In genomic region chr13:72628935-72629631, GRCm38 (mm10) we compare ENCODE assay signal across 8 mouse cellular contexts. TPM values are rescaled to one million over a fixed set of nuclear protein-coding genes. Genes with fewer than 3 reads are reported as not detected.
A peak's percentile ranks its signal among the peaks of the same experiment; 100 is the strongest.
DNase-seq lines count a peak whose midpoint lies in the region; ATAC-seq and TF ChIP-seq lines count a peak whose summit lies in the region.

No protein-coding gene starts in this region.

- ATAC-seq in lung, embryonic 14.5 days (ENCODE audit: insufficient read depth) = no peak; the same call in 1 of the 2 replicates
- peak; percentile 31 for ATAC-seq in embryonic facial prominence, embryonic 15.5 days (ENCODE audit: insufficient number of reproducible peaks, low FRiP score, low TSS enrichment, low read depth)
- peak; percentile 76 for ATAC-seq in intestine, embryonic 14.5 days (replicated peaks; ENCODE audit: low FRiP score, low TSS enrichment, low read depth)
- ATAC-seq in midbrain, postnatal 0 days (ENCODE audit: low FRiP score) = peak; percentile 32; the same call in 1 of the 2 replicates

- peak; percentile 38 for DNase-seq in lung, embryonic 14.5 days
- DNase-seq in lung, postnatal 14 days = no peak
- DNase-seq in intestine, embryonic 14.5 days (ENCODE audit: low spot score) = peak; percentile 78
- no peak for DNase-seq in midbrain, postnatal 0 days (ENCODE audit: low spot score)
- no peak for DNase-seq in frontal cortex, adult 2 months (ENCODE audit: extremely low spot score in 1 of 2, low spot score in 1 of 2)
- DNase-seq in layer of hippocampus, adult 2 months (ENCODE audit: low spot score in 2 of 2) = no peak
- no peak for DNase-seq in layer of hippocampus, adult 8-10 months (ENCODE audit: low spot score in 2 of 2)

- peaks cover 97% of the 10 kb centered on the region for H3K27me3 ChIP-seq in lung, embryonic 14.5 days (ENCODE audit: insufficient read depth, low read length)
- peaks cover 90% of the 10 kb centered on the region for H3K27me3 ChIP-seq in embryonic facial prominence, embryonic 15.5 days
- peaks cover 97% of the 10 kb centered on the region for H3K27me3 ChIP-seq in intestine, embryonic 14.5 days (replicated peaks; ENCODE audit: control insufficient read depth, insufficient read depth, low read length)
- H3K27me3 ChIP-seq in midbrain, postnatal 0 days (ENCODE audit: insufficient read depth, low read length) = peaks cover 5% of the 10 kb centered on the region

- no peaks in the 10 kb centered on the region for H3K9me3 ChIP-seq in lung, embryonic 14.5 days (ENCODE audit: low read depth, low read length)
- no peaks in the 10 kb centered on the region for H3K9me3 ChIP-seq in embryonic facial prominence, embryonic 15.5 days (replicated peaks)
- H3K9me3 ChIP-seq in intestine, embryonic 14.5 days (ENCODE audit: control insufficient read depth, low read length) = no peaks in the 10 kb centered on the region
- no peaks in the 10 kb centered on the region for H3K9me3 ChIP-seq in midbrain, postnatal 0 days (ENCODE audit: low read length)

- 0% methylated on average over 88 of the region's 88 CpGs for WGBS in lung, embryonic 14.5 days
- under 1% methylated on average over 86 of the region's 88 CpGs for WGBS in embryonic facial prominence, embryonic 15.5 days
- under 1% methylated on average over 88 of the region's 88 CpGs for WGBS in intestine, embryonic 14.5 days
- 2% methylated on average over 83 of the region's 88 CpGs for WGBS in midbrain, postnatal 0 days

- peaks cover 11% of the 10 kb centered on the region; the same call in 1 of the 2 replicates for H3K36me3 ChIP-seq in lung, embryonic 14.5 days (ENCODE audit: insufficient read depth)
- no peaks in the 10 kb centered on the region for H3K36me3 ChIP-seq in embryonic facial prominence, embryonic 15.5 days
- H3K36me3 ChIP-seq in intestine, embryonic 14.5 days (ENCODE audit: control insufficient read depth, insufficient read depth, low read length) = no peaks in the 10 kb centered on the region
- H3K36me3 ChIP-seq in midbrain, postnatal 0 days (ENCODE audit: insufficient read depth, low read length) = no peaks in the 10 kb centered on the region

- peak overlapping the region; percentile 77 for H3K27ac ChIP-seq in lung, embryonic 14.5 days (ENCODE audit: low read depth)
- H3K27ac ChIP-seq in embryonic facial prominence, embryonic 15.5 days (replicated peaks) = peak overlapping the region; percentile 73
- no peak overlapping the region for H3K27ac ChIP-seq in intestine, embryonic 14.5 days (ENCODE audit: low read depth)
- peak overlapping the region; percentile 85 for H3K27ac ChIP-seq in midbrain, postnatal 0 days (ENCODE audit: low read depth, low read length)
- no peak overlapping the region for H3K27ac ChIP-seq in layer of hippocampus, adult 2 months

- peak overlapping the region; percentile 80 for H3K9ac ChIP-seq in lung, embryonic 14.5 days
- H3K9ac ChIP-seq in embryonic facial prominence, embryonic 15.5 days = peak overlapping the region; percentile 50
- H3K9ac ChIP-seq in intestine, embryonic 14.5 days (ENCODE audit: low read length) = 0 out of 2 replicates have a peak overlapping the region, but pooled peaks have one; percentile 20
- H3K9ac ChIP-seq in midbrain, postnatal 0 days (replicated peaks; ENCODE audit: low read length, poor library complexity, severe bottlenecking) = peak overlapping the region; percentile 81

- H3K4me1 ChIP-seq in lung, embryonic 14.5 days (ENCODE audit: insufficient read depth) = no peaks in the 10 kb centered on the region
- H3K4me1 ChIP-seq in embryonic facial prominence, embryonic 15.5 days = peaks cover 45% of the 10 kb centered on the region
- 0 out of 2 replicates have a peak, but pooled peaks cover 8% of the 10 kb centered on the region for H3K4me1 ChIP-seq in intestine, embryonic 14.5 days (replicated peaks; ENCODE audit: control insufficient read depth, insufficient read depth, low read length)
- H3K4me1 ChIP-seq in midbrain, postnatal 0 days (ENCODE audit: insufficient read depth, low read length) = no peaks in the 10 kb centered on the region; the same call in 1 of the 2 replicates

- peak overlapping the region; percentile 58 for H3K4me3 ChIP-seq in lung, embryonic 14.5 days (ENCODE audit: low read depth, low read length)
- H3K4me3 ChIP-seq in embryonic facial prominence, embryonic 15.5 days (replicated peaks) = peak overlapping the region; percentile 62
- peak overlapping the region; percentile 48 for H3K4me3 ChIP-seq in intestine, embryonic 14.5 days (ENCODE audit: low read depth, low read length)
- peak overlapping the region; percentile 48 for H3K4me3 ChIP-seq in midbrain, postnatal 0 days (ENCODE audit: low read depth, low read length)
- H3K4me3 ChIP-seq in layer of hippocampus, adult 2 months = no peak overlapping the region

- H3K4me2 ChIP-seq in lung, embryonic 14.5 days = peak overlapping the region; percentile 79
- peak overlapping the region; percentile 93 for H3K4me2 ChIP-seq in embryonic facial prominence, embryonic 15.5 days (replicated peaks)
- H3K4me2 ChIP-seq in intestine, embryonic 14.5 days (ENCODE audit: low read length) = peak overlapping the region; percentile 84
- peak overlapping the region; percentile 73 for H3K4me2 ChIP-seq in midbrain, postnatal 0 days (ENCODE audit: low read depth, low read length, poor library complexity, severe bottlenecking)

- no peak for TF ChIP-seq CTCF in lung, embryonic 14.5 days (IDR thresholded peaks at IDR 0.05; ENCODE audit: low read depth)
- TF ChIP-seq CTCF in midbrain, postnatal 0 days (IDR thresholded peaks at IDR 0.05) = no peak
- TF ChIP-seq CTCF in layer of hippocampus, adult 2 months (conservative IDR thresholded peaks at IDR 0.05) = no peak

RNA-seq across cellular contexts. Expression of gene Irx2, which starts 0.5 kb away (rescaled TPM):
- 32.5 and 38.7 TPM in 2 replicates for polyA plus RNA-seq in lung, embryonic 14.5 days (2014; fragmentation: Nextera tagmentation; extraction: Ambion mirVana)
- 35.2 and 37.1 TPM in 2 replicates for polyA plus RNA-seq in embryonic facial prominence, embryonic 15.5 days (2015; fragmentation: Nextera tagmentation; extraction: Ambion mirVana)
- 0.22 and 0.74 TPM in 2 replicates for polyA plus RNA-seq in intestine, embryonic 14.5 days (2014; fragmentation: Nextera tagmentation; extraction: Ambion mirVana)
- total RNA-seq in midbrain, postnatal 0 days (2014; rRNA removed) = 68.5 and 76.4 TPM in 2 replicates
- 21.2 and 26.5 TPM in 2 replicates for polyA plus RNA-seq in midbrain, postnatal 0 days (2015; fragmentation: Nextera tagmentation; extraction: Ambion mirVana)
- polyA plus RNA-seq in frontal cortex, adult 2 months (2012; rRNA removed) = 0.06 and 0.20 TPM in 2 replicates
- total RNA-seq in layer of hippocampus, adult 2 months (2021) = under 1 TPM in 1 of 2 experiments, not detected in 1; 0.54 TPM
- total RNA-seq in layer of hippocampus, adult 8-10 months (2022) = under 1 TPM in 1 of 4 experiments, not detected in 3; 0.27 TPM

Comparison
In these comparisons a context has a peak if more than half of its experiments do, and no peak if none do; other contexts are left out.
1. DNase-seq: peak in lung, embryonic 14.5 days (single experiment) and intestine, embryonic 14.5 days (single experiment); none in lung, postnatal 14 days (single experiment), midbrain, postnatal 0 days (single experiment), frontal cortex, adult 2 months (0 of 2), layer of hippocampus, adult 2 months (0 of 2) and layer of hippocampus, adult 8-10 months (0 of 2).
2. H3K27ac ChIP-seq: peak in lung, embryonic 14.5 days (single experiment), embryonic facial prominence, embryonic 15.5 days (single experiment) and midbrain, postnatal 0 days (single experiment); none in intestine, embryonic 14.5 days (single experiment) and layer of hippocampus, adult 2 months (single experiment).
3. H3K9ac ChIP-seq: peak in every context shown above with its lines; median percentile 81 in midbrain, postnatal 0 days; 80 in lung, embryonic 14.5 days; 50 in embryonic facial prominence, embryonic 15.5 days; 20 in intestine, embryonic 14.5 days.
4. RNA of gene Irx2, which starts 0.5 kb away (polyA plus RNA-seq): 32.5 to 38.7 TPM in lung, embryonic 14.5 days, 35.2 to 37.1 TPM in embryonic facial prominence, embryonic 15.5 days and 21.2 to 26.5 TPM in midbrain, postnatal 0 days; 0.22 to 0.74 TPM in intestine, embryonic 14.5 days and 0.06 to 0.20 TPM in frontal cortex, adult 2 months; every median in the first group is over 10 times any median in the second.
5. Peak in every context shown above with its lines, with median percentiles within 50 percentile points of each other: H3K4me2 ChIP-seq.